Mouse (Mus musculus): ENCODE data around the gene Kank4.
"Not testable (repeated sequence)": the region's sequence is repeated elsewhere in the genome, so short reads cannot be mapped to it uniquely, and the experiment has no call there.

Gene Kank4

GRCm38 (mm10) chr4:98776721-98777427 is 40.5 kb downstream of the Kank4 start:
- no peak for DNase-seq (ENCODE audit: low spot score)

- no peak for DNase-seq (ENCODE audit: low spot score)
Observed at GRCm38 (mm10) chr4:98773785-98774184, 43.6 kb downstream of the Kank4 start.

- no peak for DNase-seq (ENCODE audit: low spot score)
Observed at GRCm38 (mm10) chr4:98767134-98768133, 49.9 kb downstream of the Kank4 start.

DNA sequence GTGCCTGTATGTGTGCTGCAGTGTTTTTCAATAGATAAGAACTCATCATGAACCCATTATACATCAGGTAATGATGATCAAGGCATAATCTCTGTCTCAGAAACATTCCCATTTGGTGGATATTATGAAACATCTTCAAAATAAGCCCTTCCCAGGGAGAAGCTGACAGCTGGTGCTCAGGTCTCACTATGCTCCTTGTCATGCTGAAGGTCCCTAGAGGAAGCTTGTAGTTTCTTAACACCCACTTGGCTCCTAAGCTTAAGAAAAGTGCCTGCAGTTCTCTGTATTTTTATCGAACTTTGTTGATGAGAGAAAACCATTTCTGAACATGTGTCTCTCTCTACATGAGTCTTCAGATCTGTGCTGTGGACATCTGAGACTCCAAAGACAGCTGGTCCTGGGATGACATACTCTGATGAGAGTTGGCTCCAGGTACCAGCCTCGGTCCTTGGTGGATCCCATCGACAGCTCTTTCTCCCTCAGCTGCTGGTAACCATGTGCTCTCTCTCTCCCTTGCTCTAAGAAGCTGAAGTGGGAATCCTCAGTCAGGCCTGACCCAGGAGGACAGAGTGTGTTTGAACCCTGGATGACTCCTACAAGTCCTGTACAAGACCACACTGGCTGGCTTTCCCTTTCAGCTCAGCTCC is 58.3 kb downstream of the Kank4 start:
- no peak for DNase-seq (ENCODE audit: low spot score)

DNA sequence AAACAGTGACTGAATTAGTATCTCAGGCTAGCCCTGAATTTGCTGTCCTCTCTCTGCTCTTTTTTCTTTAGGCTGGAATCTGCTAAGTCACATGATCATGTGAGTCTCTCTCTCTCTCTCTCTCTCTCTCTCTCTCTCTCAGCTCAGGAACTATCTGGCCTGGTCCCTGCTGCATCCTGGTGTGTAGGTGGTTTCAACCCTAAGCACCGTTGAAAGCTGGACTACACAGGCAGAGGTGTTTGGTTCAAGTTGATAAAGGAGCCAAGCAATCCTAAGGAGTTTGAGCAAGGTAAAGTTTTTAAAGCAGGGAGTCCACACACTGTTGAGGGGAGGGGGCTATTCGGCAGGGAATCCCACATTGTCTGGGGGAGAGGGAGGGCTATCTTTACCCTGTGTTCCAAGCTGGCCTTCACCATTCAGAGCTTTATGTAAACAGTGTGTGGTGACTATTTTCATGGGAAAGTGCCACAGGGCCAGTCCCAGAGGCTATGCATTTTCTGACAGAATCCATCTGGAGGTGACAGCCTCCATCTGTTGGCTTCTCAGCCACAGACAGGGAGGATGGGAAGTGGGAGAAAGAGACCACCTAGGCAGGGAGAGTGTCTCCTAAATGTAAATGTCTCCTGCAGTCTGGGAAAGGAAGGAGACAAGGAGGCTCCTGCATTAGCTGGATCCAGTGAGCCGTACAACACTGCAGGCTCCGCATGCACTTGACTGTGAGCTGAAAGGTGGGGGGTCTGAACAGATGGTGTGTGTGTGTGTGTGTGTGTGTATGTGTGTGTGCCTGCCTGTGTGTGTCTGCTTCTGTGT is 59.1 kb downstream of the Kank4 start:
- no peak for DNase-seq (ENCODE audit: low spot score)

DNA sequence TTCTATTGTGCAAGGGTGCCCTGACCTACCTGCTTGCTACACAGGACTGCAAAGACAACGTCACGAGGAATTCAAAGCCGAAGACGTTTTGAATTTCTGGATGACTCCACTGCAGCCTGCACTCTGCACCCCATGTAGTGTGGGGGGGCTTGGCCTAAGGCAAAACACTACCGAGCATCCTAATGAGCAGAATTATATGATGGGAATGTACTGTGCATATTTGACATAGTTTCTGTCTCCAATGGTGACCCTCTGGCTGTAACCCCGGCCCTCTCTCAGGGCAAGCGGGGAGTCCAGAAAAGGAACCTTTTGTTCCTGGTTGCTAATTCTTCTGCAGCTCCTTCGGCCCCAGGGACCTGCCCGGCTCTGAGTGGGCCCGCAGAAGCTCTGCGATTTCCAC is 61.2 kb downstream of the Kank4 start:
- DNase-seq (ENCODE audit: low spot score): no peak

- no peak for DNase-seq (ENCODE audit: low spot score)
Observed at GRCm38 (mm10) chr4:98754456-98754855, 62.9 kb downstream of the Kank4 start.

DNA sequence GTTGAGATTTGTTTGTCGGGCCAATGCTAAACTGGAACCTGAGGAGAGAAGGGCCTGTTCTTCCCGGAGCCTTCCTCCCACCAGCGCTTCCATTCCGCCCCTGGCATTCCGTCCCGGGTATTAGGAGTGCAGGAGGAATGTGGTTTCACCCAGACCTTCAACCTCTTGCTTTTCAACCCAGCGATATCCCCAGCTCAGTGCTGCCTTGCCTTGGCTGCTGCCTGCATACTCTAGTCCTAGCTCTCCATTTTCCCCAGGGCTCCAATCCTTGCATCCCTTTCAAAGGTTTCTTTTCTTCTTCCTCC is 73.5 kb downstream of the Kank4 start:
- no peak for DNase-seq (ENCODE audit: low spot score)

DNA sequence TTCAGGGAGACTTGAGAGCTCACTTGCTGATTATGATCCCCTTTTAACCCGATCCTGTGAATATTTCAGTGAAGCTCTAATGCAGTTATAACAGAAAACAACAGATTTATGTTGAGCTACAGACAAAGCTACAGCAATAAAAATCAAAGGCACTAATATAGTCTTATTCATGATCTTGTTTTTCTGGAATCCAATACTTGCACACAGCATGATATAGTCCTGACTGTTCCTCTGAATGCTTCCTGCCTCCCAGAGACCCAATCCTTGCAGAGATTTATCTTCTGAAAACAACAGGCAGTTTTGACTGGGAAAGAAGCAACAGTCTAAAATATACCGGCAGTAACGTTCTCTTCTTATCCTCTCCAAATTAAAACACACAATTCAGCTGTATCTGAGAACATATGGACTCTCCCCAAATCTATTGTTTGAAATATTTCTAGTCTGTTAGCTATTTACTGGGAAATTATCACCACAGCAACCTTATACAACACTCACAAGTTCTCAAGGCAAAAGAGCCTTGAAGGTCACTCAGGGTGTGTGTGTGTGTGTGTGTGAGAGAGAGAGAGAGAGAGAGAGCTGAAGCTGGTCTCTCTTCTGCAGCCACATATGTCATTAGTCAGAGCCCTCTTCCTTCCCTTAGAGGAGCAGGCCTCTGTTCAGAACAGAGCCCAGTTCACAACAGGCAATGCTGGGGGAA is 74.0 kb downstream of the Kank4 start:
- DNase-seq (ENCODE audit: low spot score): no peak

DNA sequence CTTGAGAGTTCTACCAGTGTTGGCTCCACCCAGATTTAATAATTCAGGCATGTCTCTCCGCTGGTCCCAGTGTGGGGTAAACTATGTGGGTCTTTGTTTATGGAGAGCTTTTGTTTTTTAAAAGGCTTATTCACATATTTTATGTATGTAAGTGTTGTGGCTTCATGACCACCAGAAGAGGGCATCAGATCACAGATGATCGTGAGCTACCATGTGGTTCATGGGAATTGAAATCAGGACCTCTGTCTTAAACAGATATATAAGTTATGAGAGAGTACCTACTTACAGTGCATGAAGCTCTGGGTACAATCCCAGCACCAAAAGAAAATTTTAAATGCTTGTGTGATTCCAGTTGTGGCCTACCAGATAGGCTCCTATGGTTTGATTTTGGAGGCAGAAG is 77.6 kb downstream of the Kank4 start:
- no peak for DNase-seq (ENCODE audit: low spot score)

- DNase-seq (ENCODE audit: low spot score): no peak
Observed at GRCm38 (mm10) chr4:98733660-98734059, 83.7 kb downstream of the Kank4 start.

DNA sequence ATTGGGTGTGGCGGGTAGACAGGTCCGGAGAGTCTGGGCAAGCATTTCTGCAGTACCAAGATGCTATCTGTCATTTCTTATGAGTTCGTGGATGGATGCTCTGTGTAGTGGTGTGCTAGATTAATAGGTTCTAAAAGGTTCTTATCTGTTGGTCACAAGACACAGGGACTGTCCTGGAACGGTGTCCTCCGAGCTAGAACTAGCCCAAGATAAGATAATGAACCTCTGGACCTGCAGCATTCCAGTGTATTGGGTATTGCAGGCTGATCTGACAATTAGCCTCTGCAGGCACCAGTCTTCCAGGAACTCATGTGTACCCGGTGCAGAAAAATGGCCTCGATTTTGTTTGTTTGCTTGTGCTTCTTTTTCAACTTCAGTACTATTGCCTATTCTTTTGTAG is 88.6 kb downstream of the Kank4 start:
- DNase-seq (ENCODE audit: low spot score): no peak

- no peak for DNase-seq (ENCODE audit: low spot score)
Observed at GRCm38 (mm10) chr4:98727959-98728347, 89.4 kb downstream of the Kank4 start.

DNA sequence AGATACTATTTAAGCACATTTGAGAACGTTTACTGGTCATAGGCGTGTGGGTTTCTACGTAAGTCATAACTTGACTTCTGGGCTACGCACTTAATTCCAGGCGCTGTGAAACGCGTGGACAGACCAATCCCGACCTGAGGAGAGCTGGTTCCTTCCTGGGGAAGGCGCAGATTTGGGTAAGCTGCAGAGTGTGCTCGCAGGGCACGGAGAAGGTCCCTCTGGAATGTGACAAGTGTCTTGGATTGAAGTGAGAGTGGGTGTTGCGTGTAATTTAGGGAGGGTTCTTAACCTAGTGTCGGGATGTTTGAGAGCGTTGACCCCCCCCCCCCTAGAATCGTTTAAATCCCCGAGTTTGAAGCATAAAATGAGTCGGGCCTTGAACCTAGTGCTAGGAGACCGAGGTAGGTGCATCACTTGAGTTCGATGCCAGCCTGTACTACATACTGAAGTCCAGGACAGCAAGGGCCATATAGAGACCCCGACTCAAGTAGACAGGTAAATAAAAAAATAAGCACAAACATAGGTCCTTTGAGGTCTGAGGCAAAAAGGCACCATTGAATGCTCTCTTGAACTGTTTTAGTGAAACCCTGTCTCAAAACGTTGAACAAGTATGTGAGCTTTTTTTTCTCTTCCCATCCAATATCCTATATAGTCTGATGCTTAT is 89.9 kb downstream of the Kank4 start:
- DNase-seq (ENCODE audit: low spot score): no peak

DNA sequence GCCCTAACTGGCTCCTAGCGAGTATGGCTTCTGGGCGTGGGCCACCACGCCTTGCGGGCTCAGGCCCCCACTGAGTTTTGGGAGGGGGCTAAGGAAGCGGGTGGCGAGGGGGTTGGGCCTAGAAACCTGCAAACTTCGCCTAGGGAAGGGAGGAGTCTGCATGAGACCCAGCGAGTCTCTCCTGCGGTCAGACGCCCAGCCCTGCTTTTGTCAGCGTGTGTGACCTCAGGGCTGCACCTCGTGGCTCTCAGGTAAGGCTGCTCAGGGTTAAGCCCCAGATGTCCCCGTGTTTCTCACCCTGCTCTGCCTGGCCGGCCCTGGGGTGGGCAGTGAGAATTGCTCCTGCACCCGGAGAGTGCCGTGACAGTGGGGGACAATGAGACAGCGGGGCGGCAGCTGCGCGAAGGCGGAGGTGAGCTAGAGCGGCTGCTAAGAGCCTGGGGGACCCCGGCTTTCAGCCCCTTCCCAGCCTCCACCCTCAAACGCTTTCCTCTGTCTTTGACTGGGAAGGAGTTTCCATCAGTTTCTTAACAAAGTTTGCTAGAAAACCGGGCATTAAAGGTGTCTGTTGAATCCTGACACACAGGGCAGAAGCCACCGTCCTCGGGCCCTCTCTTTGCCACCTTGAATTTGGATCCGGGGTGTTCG is 90.6 kb downstream of the Kank4 start, which contains the start of gene L1td1:
TSS of gene L1td1 (plus strand) at position 145 of the 648 bp plus-strand sequence.
- DNase-seq (ENCODE audit: low spot score): no peak

DNA sequence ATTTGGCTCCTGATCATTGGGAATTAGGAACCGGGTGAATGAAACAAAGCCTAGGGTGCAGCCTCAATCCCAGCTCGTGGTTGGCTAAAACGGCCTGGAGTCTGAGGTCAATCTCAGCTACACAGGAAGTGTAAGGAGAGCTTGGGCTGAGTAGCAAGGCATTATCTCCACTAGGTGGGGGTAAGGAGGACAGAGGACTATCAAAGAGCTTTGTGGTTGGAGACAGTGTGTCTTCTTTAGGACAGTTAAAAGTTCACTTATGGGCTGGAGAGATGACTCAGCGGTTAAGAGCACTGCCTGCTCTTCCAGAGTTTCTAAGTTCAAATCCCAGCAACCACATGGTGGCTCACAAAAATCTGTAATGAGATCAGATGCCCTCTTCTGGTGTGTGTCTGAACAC is 91.9 kb downstream of the Kank4 start:
- DNase-seq (ENCODE audit: low spot score): no peak

GRCm38 (mm10) chr4:98724682-98725081 is 92.7 kb downstream of the Kank4 start:
- not testable (repeated sequence) for DNase-seq (ENCODE audit: low spot score)

- peak; percentile 22 for DNase-seq (ENCODE audit: low spot score)
Observed at GRCm38 (mm10) chr4:98722454-98722853, 94.9 kb downstream of the Kank4 start.

DNA sequence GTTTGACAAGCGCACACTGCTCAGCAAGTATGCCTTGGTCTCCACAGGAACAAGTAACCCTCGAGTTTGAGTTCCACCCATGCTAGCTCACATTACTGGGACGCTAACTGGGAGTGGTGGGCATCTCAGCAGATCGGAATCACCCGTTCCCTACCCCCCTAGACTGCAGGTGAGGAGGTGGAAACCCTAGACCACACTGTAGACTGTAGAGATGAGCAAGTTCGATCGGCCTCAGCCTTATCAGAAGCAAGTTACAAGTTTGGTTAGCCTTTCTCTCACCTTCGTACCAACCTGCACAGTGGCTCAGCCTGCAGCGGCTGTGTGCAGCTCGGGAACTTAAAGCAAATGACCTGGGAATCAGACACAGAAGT is 98.8 kb downstream of the Kank4 start:
- no peak for DNase-seq (ENCODE audit: low spot score)
